Mouse (Mus musculus) stomach, postnatal 0 days (tissue): Measurements from ENCODE around the gene Far2.

Experiments
- CTCF ChIP-seq: IDR thresholded peaks from 2 replicates; pipeline ENCODE4 v1.5.1; 2016; ENCODE audit warnings: antibody characterized with exemption, low read depth, mild to moderate bottlenecking, moderate library complexity
- EP300 ChIP-seq: optimal IDR thresholded peaks from 2 replicates; pipeline ENCODE3; 2016; ENCODE audit warnings: antibody characterized with exemption

GRCm38 (mm10) chr6:148133536-148133935 lies 86.5 kb downstream of the Far2 start:
- no peak for TF ChIP-seq EP300
- no peak for TF ChIP-seq CTCF
